Mouse (Mus musculus) E14TG2a.4 (cell line): ENCODE measurements at regions not wholly inside any gene's neighbourhood (a gene's known extent, or its start where the extent isn't known, plus 50 kb on each side); places are given as distances from the start of the nearest gene placed in this dataset.
A peak's percentile ranks its signal among the peaks of the same experiment; 100 is the strongest.

Source experiments
- H3K27me3 ChIP-seq: 2 replicates; pipeline ENCODE4 v1.6.1; 2014; ENCODE audit warnings: low read length, control low read depth; ENCODE audit not compliant: insufficient read depth
- H3K36me3 ChIP-seq: 2 replicates; pipeline ENCODE4 v1.6.1; 2014; ENCODE audit warnings: low read length, control low read depth; ENCODE audit not compliant: insufficient read depth
- H3K4me1 ChIP-seq: replicated peaks from 2 replicates; pipeline ENCODE4 v1.6.1; 2014; ENCODE audit warnings: low read depth, low read length, control low read depth
- H3K4me3 ChIP-seq: replicated peaks from 2 replicates; pipeline ENCODE4 v1.5.1; 2014; ENCODE audit warnings: mild to moderate bottlenecking, low read length
- H3K9me3 ChIP-seq: 2 replicates; pipeline ENCODE4 v1.6.1; 2014; ENCODE audit warnings: low read length, control low read depth
- CTCF ChIP-seq: conservative IDR thresholded peaks from 2 replicates; pipeline ENCODE4 v1.5.1; 2014; ENCODE audit warnings: low read length
- NANOG ChIP-seq: IDR thresholded peaks from 2 replicates; pipeline ENCODE4 v1.6.1; 2014; ENCODE audit warnings: borderline replicate concordance, low read length, mixed read lengths
- POU5F1 ChIP-seq: IDR thresholded peaks from 2 replicates; pipeline ENCODE4 v1.6.1; 2014; ENCODE audit warnings: low read length, borderline replicate concordance

- Histone ChIP-seq H3K4me1 (no peaks in the 10 kb centered on the region), H3K27me3 (no peaks in the 10 kb centered on the region), H3K9me3 (no peaks in the 10 kb centered on the region), H3K36me3 (no peaks in the 10 kb centered on the region), H3K4me3 (no peak overlapping the region)
- TF ChIP-seq CTCF = peak; percentile 50
- TF ChIP-seq POU5F1 = no peak
These were observed 59.2 kb downstream of the Areg start for GRCm38 (mm10) chr5:91198620-91199019.

- TF ChIP-seq NANOG (no peak), POU5F1 (no peak), CTCF (no peak)
- Histone ChIP-seq H3K36me3 (no peaks in the 10 kb centered on the region), H3K4me3 (no peak overlapping the region), H3K4me1 (no peaks in the 10 kb centered on the region), H3K9me3 (no peaks in the 10 kb centered on the region), H3K27me3 (no peaks in the 10 kb centered on the region)
These were observed 61.0 kb downstream of the Areg start for GRCm38 (mm10) chr5:91200448-91200847.

- Histone ChIP-seq H3K27me3 (no peaks in the 10 kb centered on the region), H3K36me3 (no peaks in the 10 kb centered on the region), H3K9me3 (no peaks in the 10 kb centered on the region), H3K4me3 (no peak overlapping the region), H3K4me1 (no peaks in the 10 kb centered on the region)
- TF ChIP-seq CTCF (no peak), NANOG (no peak), POU5F1 (no peak)
These were observed 65.0 kb downstream of the Areg start for GRCm38 (mm10) chr5:91204225-91205005.

- Histone ChIP-seq H3K27me3 (no peaks in the 10 kb centered on the region), H3K4me3 (no peak overlapping the region)
- TF ChIP-seq NANOG = no peak
These were observed 66.0 kb downstream of the Areg start for GRCm38 (mm10) chr5:91205350-91205880.

GRCm38 (mm10) chr5:91206569-91207490 is 67.4 kb downstream of the Areg start:
- no peaks in the 10 kb centered on the region for H3K27me3 ChIP-seq
- no peak for TF ChIP-seq CTCF
- TF ChIP-seq POU5F1 = no peak
- no peak for TF ChIP-seq NANOG

More at GRCm38 (mm10) chr5:91205350-91205880, 66.0 kb downstream of the Areg start:
- no peaks in the 10 kb centered on the region for H3K4me1 ChIP-seq
- H3K36me3 ChIP-seq = no peaks in the 10 kb centered on the region
- H3K9me3 ChIP-seq = no peaks in the 10 kb centered on the region

GRCm38 (mm10) chr5:91220174-91220573 is 80.8 kb downstream of the Areg start:
- H3K4me1 ChIP-seq = no peaks in the 10 kb centered on the region
- peaks cover 8% of the 10 kb centered on the region for H3K9me3 ChIP-seq
- no peaks in the 10 kb centered on the region for H3K36me3 ChIP-seq
- no peaks in the 10 kb centered on the region for H3K27me3 ChIP-seq
- H3K4me3 ChIP-seq = no peak overlapping the region
- TF ChIP-seq NANOG = no peak
- no peak for TF ChIP-seq CTCF

More at GRCm38 (mm10) chr5:91206569-91207490, 67.4 kb downstream of the Areg start:
- no peaks in the 10 kb centered on the region for H3K9me3 ChIP-seq
- H3K36me3 ChIP-seq = no peaks in the 10 kb centered on the region
- H3K4me1 ChIP-seq = no peaks in the 10 kb centered on the region
- H3K4me3 ChIP-seq = no peak overlapping the region

- H3K4me3 ChIP-seq = no peak overlapping the region
- H3K36me3 ChIP-seq = no peaks in the 10 kb centered on the region
- H3K27me3 ChIP-seq = no peaks in the 10 kb centered on the region
- no peaks in the 10 kb centered on the region for H3K9me3 ChIP-seq
- no peaks in the 10 kb centered on the region for H3K4me1 ChIP-seq
- no peak for TF ChIP-seq CTCF
- TF ChIP-seq NANOG = no peak
- TF ChIP-seq POU5F1 = no peak
These were observed 102.3 kb downstream of the Areg start for GRCm38 (mm10) chr5:91241656-91242055.

GRCm38 (mm10) chr5:91247444-91247843 is 108.0 kb downstream of the Areg start:
- H3K4me3 ChIP-seq = no peak overlapping the region

More at GRCm38 (mm10) chr5:91247444-91247843, 108.0 kb downstream of the Areg start:
- Histone ChIP-seq H3K4me1 (no peaks in the 10 kb centered on the region), H3K9me3 (no peaks in the 10 kb centered on the region), H3K36me3 (no peaks in the 10 kb centered on the region), H3K27me3 (no peaks in the 10 kb centered on the region)
- TF ChIP-seq NANOG = no peak
- no peak for TF ChIP-seq POU5F1
- no peak for TF ChIP-seq CTCF
